Mouse (Mus musculus) mouse trophoblast stem cell (cell line): ENCODE results near the gene Ssr2.
"Not testable (repeated sequence)": the region's sequence is repeated elsewhere in the genome, so short reads cannot be mapped to it uniquely, and the experiment has no call there.

Experiments
- in situ Hi-C, 2 experiments: fragments of 300-500 bp; cut with MseI, MboI; formaldehyde crosslinking; loops; 2 replicates in 1 of 2; 3 replicates in 1 of 2; pipeline ENCODE4 v1.15.1; 2025

Ssr2 gene

DNA sequence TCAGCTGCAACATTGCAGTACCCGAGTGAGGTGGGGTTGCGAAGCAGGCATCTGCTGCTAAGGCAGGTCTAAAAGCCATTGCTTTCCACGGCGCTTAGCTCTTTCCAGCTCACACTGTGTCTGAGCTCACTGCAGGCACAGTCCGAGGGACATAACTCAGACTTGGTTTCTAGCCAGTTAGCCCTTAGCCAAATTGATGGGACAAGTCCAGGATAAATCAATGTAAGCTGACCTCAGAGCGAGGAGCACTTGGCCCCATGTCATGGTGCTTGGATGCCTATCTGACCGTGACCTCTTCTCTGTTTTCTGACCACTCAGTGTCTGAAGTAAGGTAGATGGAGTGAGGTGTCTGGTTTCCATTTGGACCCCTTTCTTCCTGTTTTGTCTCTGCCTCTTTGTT lies 11.7 kb upstream of the Ssr2 start:
- in situ Hi-C loops, result no loop called here

DNA sequence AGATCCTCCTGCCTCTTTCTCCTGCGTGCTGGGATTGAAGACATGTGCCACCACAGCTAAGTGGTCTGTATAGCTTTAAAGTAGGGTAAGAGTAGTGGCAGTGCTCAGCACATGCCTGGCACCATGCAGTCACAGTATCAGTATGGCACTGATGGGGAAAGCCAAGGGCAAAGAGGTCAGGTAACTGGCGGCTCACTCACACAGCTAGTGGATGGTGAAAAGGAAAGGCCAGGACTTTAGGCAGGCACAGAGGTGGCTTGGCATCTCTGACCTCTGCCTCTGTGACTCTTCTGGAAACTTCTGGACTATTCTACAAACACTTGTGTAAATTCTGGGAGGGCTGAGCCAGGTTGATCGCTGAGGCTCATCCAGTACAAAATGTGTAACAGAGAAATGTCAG lies 9.6 kb upstream of the Ssr2 start:
- in situ Hi-C loops, result no loop called here

DNA sequence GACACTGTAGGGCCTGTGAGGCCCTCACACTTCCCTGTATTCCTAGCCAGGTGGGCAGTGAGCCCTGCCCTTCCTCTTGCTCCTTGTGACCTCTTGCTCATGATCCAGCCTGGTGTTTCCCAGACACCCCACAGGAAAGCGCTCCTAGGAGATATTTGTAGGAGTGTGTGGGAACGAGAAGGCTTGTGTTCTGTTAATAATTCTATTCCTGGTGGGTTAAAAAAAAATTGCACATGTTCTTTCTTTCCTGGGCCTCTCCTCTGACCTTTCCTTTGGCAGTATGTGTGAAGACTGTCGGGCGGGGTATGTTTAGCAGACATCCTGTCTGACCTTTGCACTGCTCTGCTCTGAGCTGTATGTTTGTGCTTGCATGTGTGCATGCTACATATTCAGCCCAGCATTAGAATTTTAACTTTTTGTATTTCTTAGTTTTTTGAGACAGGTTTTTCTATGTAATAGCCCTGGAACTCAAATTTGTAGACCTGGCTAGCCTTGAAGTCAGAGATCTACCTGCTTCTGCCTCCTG lies 9.1 kb upstream of the Ssr2 start:
- in situ Hi-C loops, result no loop called here

DNA sequence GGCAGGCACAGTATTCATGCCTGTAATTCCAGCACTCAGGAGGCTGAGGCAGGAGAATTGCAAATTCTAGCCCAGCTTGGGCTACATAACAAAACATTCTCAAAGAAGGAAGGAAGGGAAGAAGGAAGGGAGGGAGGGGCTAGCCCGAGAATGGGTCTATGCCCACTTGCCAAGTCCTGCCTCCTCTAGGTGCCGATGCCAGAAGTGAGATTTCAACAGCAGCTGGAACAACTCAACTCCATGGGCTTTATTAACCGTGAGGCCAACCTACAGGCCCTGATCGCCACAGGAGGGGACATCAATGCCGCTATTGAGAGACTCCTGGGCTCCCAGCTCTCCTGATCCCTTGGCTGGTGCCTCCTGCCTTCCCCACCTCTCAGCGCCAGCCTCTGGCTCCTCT lies 7.8 kb upstream of the Ssr2 start:
- in situ Hi-C loops, result no loop called here

DNA sequence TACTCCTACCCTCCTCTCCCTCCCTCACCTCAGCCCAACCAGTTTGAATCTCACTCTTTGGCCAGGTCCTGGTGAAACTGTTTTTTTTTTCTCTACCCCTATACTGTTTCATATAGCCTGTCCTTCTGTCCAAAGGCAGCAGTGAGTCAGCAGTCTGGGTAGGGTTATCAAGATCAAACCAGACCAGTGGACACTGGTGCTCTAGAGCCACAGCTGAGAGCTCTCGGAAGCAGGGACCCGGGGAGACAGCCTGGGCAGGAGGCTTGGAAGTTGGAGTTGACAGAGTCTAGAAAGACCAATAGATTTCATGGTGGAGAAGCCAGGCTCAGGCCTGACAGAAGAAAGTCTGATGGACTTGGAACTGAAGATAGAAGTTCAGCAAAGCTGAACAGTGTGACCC lies 7.1 kb upstream of the Ssr2 start:
- in situ Hi-C loops, result no loop called here

DNA sequence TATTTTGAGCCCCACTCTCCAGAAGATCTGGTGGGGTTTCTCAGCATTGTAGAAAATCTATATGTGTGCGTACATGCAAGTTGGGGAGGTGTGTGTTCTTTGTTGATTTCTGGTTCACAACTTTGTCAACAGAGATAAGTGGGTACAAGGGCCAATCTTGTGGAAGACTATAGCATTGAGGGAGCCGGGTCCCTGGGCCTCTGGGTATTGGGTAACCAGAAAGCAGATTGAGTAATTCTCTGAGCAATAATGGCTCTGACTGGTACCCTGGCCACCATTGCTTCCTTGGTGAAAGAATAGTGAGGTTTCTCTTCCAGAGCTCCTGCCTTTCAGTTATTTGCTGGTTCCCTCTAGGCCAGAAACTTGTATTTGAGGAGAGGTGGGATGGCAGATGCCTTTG lies 6.6 kb upstream of the Ssr2 start:
- in situ Hi-C loops, result no loop called here

DNA sequence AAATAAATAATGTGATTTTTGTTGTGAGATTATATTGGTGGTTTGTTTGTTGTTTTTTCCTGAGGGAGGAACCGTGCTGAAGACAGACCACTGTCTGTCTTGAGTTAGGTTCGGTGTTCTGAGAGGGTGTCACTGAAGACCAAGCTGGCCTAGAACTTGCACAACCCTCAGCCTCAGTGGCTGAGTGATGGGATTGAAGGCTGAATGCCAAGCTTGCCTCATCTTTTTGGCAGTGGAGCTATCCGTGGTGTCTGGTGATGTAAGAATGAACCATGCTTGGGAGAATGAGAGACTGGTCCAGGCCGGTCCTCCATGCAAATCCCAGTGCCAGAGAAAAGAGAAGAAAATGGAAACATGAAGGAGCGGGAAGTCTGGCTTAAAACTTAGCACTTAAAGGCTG lies 6.0 kb upstream of the Ssr2 start:
- in situ Hi-C loops, result no loop called here

DNA sequence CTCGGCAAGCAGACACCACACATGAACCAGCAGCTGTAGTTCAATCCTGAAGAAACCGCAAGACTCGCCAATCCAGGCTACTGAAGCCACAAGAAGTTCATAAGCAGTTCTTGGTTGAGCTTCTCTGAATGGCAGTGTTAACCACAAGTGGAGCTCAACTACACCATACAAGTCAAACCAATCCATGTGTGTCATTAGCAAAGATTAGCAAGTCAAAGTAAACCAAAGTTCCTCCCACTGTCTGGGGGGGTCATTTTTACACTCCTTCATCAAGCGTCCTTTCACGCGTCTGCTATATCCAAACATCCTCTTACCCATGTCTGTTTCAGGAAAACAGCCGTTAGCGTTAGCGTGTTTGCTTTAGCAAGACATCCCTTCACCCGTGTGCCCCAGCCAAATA lies 5.3 kb upstream of the Ssr2 start:
- in situ Hi-C loops, result no loop called here

DNA sequence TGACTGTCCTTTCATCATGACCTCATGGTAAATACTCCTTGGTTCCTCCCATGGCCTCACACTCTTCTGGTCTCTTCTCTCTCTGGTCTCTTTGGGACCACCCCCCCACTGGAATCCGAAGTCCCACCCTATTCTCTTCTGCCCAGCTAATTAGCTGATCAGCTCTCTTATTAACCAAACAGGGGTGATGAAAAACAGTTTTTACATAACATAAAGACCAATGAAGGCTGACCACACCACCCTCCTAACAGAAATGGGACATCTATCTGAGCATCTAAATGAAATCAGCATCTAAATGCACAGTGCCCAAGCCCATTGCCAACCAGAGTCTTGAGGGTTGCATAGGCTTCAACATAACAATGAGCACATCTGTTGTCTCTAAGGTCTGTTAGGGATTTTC lies 3.8 kb upstream of the Ssr2 start:
- in situ Hi-C loops, result no loop called here

DNA sequence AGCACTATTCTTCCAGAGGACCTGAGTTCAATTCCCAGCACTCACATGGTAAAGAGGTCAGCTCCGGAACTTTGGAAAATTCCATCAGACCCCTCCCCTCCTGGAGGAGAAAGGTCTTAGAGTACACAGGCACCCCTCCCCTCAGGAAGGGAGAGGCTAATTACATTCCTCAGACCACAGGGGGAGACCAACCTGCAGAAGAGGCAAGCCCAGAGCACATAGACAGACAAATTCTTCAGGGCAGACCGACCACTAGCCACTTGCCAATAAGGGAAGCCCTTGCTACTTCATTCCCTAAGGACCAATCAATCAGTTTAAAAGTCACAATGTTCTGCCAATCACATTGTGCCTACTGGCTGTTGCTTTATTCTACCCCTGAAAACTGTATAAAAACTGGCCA lies 2.8 kb upstream of the Ssr2 start:
- in situ Hi-C loops, result no loop called here

DNA sequence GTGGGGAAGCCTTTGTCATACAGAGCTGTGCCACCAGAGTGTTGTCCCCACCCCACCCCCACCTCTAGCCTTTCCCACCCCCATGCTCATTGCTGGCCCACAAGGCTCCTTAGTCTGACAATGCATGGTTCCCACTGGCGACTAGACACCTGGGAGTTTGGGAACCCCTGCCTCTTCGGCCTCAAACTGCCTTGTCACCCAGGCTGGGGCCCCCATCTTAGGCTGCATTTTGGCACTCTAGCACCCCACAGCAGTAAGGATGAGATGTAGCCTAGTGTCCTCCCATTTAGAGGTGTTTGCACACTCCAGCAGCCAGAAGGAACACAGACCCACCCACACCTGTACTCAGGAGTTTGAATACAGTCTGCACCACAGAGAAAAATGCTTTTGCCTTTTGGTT lies 1.9 kb upstream of the Ssr2 start:
- in situ Hi-C loops, result no loop called here

DNA sequence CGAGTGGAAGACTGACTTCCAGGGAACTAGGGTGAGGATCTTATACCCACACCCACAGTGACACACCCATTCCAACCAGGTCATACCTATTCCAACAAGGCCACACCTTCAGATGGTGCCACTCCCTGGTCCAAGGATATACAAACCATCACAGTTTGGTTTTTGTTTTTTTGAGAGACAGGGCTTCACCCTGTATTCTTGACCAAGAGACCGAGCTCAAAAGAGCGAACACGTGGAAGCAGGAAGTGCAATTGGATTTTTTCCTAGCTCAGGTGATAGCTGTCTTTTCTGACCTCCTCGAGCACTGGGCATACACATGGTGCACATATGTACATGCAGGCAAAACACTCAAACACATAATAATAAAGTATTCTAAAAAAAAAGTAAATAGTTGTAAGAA lies 2.2 kb downstream of the Ssr2 start:
- in situ Hi-C loops, result not testable (repeated sequence)

DNA sequence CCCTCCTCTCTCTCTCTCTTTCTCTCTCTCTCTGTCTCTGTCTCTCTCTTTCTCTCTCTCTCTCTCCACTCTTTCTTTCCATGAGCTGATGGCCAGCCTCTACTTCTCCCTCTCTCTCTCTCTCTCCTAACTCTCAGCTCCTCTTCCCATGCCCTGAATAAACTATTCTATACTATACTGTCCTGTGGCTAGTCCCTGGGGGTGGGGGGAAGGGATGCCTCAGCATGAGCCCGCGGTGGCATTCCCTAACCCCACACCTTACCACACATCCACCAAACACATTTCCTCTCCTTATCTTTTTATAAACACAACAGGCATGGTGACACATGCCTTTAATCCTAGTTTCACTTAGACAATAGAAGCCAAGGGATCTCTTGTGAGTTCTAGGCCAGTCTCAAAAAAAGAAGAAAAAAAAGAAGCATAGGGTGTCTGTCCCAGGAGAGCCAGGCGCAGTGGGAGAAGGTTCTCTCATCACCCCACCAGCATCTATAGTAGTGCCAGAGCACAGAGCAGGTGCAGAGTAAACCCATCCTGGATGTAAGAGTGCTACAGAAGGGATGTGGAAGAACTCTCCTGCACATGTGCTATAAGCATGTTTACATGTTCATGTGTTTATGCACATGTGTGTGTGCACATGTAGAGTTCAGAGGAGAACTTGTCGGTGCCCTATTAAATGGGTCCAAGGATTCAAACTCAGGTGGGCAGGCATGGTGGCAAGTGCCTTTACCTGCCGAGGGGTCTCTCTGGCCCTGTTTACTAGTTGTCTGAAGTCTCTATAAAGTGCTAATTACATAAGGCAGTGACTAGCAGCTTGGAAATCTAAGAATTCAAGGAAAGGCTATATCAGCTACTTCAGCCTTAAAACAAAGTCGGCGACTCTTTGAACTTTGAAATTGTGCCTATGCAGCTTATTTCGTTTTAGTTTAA lies 3.1 kb downstream of the Ssr2 start:
- in situ Hi-C loops, result no loop called here

DNA sequence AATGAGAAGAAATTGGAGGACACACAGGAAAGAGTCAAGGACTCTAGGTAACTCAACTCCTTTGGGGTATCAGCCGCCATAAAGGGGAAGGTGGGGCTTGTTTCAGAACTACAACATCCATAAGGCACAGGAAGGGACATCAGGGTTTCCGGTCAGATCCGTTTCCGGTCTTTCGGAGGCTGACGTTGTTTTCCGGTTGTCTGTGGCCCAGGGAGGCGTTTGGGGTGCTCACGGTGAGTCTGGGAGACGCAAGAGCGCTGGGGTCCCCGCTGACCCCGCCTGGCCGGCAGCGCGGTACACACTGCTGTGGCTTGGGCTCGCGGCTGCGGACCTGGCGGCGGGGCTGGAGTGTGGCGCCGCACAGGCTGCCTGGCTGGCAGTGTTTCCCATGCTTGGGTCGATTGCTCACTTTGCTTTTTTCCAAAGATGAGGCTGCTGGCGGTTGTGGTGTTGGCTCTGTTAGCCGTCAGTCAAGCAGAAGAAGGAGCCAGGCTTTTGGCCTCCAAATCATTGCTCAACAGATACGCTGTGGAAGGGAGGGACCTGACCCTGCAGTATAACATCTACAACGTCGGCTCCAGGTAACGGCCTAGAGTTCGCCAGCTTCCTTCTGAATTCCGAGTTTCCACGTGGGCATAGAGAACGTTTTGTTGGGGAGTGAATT lies 3.9 kb downstream of the Ssr2 start:
- in situ Hi-C loops, result no loop called here

DNA sequence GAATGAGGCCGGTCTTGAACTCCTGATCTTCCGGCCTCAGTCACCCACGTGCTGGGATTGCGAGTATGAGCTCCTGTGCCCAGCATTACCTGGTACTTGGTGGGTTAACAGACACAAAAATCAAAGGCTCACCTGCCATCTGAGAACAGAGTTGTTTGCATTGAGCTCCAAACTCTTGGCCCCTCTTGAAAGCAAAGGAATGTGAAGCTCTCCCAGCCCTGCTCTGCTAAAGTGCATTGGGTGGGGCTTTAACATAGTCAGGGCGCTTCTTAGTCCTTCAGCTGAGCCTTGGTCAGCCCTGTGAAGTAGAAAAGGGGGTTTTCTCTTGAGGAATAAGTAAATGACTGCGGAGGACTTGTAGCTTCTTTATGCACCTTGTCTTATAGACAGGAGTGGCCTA lies 10.1 kb downstream of the Ssr2 start:
- in situ Hi-C loops, result no loop called here

DNA sequence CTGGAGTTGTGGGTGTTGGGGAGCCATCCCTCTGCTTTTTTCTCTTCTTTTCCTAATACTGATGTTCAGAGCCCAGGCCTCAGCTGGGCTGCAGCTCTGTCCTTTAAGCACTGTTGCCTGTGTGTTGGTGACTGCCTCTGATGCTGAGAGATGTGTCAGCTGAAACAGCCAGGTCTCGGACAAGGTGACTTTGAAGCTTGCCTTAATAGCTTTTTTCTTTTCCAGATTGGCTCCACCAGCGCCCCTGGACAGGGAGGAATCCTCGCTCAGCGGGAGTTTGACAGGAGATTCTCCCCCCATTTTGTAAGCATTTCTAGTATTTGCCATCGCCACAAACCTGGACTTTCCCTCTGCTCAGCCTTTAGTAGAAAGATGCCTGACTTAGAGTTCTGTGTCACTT lies 11.0 kb downstream of the Ssr2 start:
- in situ Hi-C loops, result no loop called here

DNA sequence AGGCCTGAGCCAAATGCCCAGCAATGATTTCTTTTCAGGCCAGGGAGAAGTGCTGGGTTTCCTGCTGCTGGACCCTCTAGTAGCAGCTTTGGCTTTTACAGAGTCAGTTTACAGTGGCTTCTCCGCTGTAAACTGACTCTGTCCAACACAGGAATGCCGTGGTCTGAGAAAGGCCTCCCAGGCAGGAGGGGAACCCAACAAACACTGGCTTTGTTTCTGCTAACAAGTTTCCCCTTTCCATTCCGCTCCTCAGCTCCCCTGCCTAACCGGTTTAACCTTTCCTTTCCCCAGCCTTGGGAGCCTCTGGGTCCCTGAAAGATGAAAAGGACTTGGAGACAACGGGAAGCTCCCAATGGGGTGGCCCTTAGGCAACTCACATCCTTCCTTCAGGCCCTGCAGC lies 14.6 kb downstream of the Ssr2 start:
- in situ Hi-C loops, result no loop called here

DNA sequence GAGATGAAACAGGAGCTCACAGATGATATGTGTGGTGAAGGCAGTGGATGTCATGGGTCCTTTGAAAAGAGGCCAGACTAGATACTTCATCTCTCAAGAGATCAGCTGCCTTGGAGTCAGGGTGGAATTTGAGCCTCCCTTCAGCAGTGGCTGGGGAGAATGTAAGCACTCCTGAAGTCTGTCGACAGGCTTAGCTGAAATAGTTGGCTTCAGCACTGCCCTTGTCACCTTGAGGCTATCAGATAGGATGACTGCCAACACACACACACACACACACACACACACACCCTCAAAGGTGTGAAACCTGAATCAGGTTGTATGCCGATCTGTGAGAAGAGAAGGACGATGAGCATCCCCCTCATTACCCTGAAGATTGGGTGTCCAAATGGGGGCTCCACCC lies 15.4 kb downstream of the Ssr2 start:
- in situ Hi-C loops, result no loop called here

DNA sequence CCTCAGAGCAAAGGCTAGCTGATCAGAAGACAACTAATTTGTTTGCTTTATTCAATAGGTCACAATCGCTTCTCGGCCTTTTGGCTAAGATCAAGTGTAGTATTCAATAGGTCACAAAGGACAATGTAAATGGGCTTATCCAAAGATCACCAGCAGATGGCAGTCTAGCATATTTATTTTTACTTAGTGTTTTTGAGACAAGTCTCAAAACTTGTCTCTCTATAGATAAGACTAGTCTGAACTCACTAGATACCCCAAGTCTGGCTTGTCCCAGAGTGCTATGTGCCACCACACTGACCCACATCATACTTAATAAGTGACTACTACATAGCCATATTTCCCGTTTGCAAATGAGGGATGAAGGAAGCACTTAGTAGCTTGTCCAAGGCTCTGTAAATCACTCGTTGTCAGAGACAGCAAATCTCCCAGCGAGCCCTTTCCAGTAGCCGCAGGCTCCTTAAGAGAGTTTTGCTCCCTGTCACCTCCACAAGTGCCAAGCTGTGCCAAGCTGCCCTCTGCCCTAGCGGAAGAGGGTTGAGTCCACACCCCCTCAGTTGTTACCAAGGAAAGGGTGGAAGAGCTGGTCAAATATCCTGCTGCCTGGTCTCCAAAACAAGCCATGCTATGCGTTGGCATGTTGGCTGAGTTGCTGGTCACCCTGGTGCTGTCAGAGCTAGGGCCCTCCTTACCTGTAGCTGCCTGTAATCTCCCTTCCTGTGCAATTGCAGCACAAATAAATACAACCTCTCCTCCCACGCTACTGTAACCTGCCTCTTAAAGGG lies 16.5 kb downstream of the Ssr2 start:
- in situ Hi-C loops, result no loop called here

DNA sequence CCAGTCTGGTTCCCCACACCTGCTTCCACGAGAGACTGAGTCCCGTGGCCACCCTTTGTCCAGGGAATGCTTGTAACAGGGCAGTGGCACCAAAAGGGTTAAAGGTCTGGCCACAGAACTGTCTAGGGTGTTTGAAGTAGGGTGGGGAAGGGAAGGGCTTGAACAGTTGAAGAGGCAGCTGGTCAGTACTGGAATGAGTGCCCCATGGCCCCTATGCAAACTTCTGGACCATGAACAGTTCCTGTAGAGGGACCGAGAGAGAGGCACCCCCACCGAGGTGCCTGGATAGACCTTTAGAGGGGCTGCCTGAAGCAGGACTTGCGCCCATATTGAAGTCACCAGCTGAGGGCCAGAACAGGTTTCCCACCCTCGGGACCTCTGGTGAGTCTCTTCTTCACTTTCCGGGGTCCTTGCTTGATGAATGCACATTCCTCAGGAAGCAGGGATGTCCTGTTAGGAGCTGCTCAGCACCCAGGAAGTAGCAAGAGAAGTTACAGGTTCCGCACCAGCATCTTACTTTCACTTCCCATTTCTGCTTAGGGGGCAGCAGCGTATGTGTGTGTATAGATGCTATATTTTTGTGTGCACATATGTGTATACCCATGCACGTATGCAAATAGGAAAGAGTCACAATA lies 17.4 kb downstream of the Ssr2 start:
- in situ Hi-C loops, result no loop called here

DNA sequence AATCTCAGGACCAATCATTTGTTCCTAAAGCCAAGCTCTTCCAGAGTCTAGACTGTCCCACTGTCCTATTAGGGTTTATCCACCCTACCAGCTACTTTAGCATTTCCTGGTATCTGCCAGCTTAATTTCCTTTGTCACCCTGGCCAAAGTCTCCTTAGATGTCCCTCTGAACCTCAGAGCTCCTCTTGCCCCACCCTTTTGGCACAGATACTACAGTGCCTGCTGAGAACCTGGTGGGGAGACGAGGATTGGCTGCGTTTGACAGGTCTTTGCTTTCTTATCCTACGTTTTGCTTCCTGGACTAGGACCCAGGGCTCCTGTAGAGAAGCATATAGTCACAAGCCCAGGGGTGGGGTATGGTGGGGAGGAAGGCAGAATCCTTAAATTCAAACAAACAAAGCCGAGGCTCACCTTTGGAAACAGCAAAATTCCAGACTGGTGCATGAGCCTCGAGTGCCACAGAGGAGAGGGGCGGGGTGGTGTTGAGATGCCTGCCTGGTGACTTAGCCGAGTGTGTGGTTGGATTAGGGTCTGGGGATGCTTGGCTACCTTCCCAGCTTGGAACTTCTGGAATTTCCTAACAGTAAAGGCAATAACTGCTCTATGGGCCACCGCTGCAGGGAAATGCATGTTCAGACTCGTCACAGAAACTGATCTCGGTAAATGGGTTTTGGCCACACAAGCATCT lies 18.4 kb downstream of the Ssr2 start:
- in situ Hi-C loops, result no loop called here
